ENCODE assay signal across 8 mouse cellular contexts in genomic region chr11:101302004-101302798, GRCm38 (mm10). TPM values are rescaled to one million over a fixed set of nuclear protein-coding genes. Genes with fewer than 3 reads are reported as not detected.
DNase-seq lines count a peak whose midpoint lies in the region; ATAC-seq and TF ChIP-seq lines count a peak whose summit lies in the region.

Gene Becn1 (minus strand): TSS chr11:101302286.

- peak within 1 kb of the TSS; percentile 99 for H3K4me2 ChIP-seq in hindbrain, embryonic 14.5 days (replicated peaks)

- peaks cover 25% of the 10 kb centered on the region for H3K36me3 ChIP-seq in hindbrain, embryonic 14.5 days (replicated peaks; ENCODE audit: control insufficient read depth, insufficient read depth)

- 6% methylated on average over 39 of the region's 39 CpGs for WGBS in hindbrain, embryonic 14.5 days

- peak within 1 kb of the TSS; percentile 52 for H3K27ac ChIP-seq in hindbrain, embryonic 14.5 days

- peak; percentile 70 for DNase-seq in Patski (ENCODE audit: low read depth, low spot score)
- peak; percentile 99 to 100 for DNase-seq in cerebellum, postnatal 14 days
- peak; percentile 90 to 97 for DNase-seq in frontal cortex, postnatal 25 days (ENCODE audit: low spot score in 2 of 2)
- DNase-seq in hindbrain, embryonic 14.5 days (ENCODE audit: low spot score): peak; percentile 99
- DNase-seq in layer of hippocampus, postnatal 36 days: peak; percentile 95 to 96
- peak; percentile 99 for DNase-seq in lung, postnatal 36 days
- DNase-seq in retina, postnatal 1 day: peak; percentile 97
- DNase-seq in urinary bladder, adult 18-20 months (ENCODE audit: low spot score in 2 of 2): peak; percentile 90 to 94

- peaks cover 18% of the 10 kb centered on the region for H3K27me3 ChIP-seq in Patski
- no peaks in the 10 kb centered on the region for H3K27me3 ChIP-seq in hindbrain, embryonic 14.5 days (ENCODE audit: control insufficient read depth, insufficient read depth, low read length)

- CTCF ChIA-PET in Patski (lab: Charles Lee): interaction anchor here (0.6 to 3.4 kb wide), 20 partner anchors 10 to 125 kb away, joined by 3 to 33 read pairs (median 5); partner anchors contain the start of genes Cntd1, Coa3, Ramp2 and Vps25

- TF ChIP-seq CTCF in Patski (IDR thresholded peaks at IDR 0.05): peak; percentile 99

- no peaks in the 10 kb centered on the region for H3K9me3 ChIP-seq in hindbrain, embryonic 14.5 days (ENCODE audit: control insufficient read depth, low read length)

- peaks cover 12% of the 10 kb centered on the region for H3K4me1 ChIP-seq in hindbrain, embryonic 14.5 days (replicated peaks; ENCODE audit: control insufficient read depth, insufficient read depth, low read length)

- ATAC-seq in Patski: peak; percentile 83
- peak; percentile 94 for ATAC-seq in hindbrain, embryonic 14.5 days (ENCODE audit: low FRiP score)

- H3K4me3 ChIP-seq in hindbrain, embryonic 14.5 days (replicated peaks; ENCODE audit: low read length): peak within 1 kb of the TSS; percentile 65

- peak within 1 kb of the TSS; percentile 90 for H3K9ac ChIP-seq in hindbrain, embryonic 14.5 days

- in situ Hi-C loops in Patski (cut with MboI; ENCODE audit: low pct_unique_long_range_greater_than_20kb): loop anchor here (5.0 kb wide), 2 partner anchors 50 to 85 kb away; partner anchors contain the start of gene Vps25

- POLR2A ChIA-PET in Patski (lab: Charles Lee): interaction anchor here (0.6 to 2.4 kb wide), 5 partner anchors 42 to 67 kb away, joined by 3 to 17 read pairs (median 3); partner anchors contain the start of genes Vps25 and Wnk4

RNA-seq across cellular contexts. Expression of gene Becn1, which starts in this region (rescaled TPM):
- polyA plus RNA-seq in Patski (2021): 203 TPM
- 172 and 176 TPM in 2 replicates for polyA plus RNA-seq in hindbrain, embryonic 14.5 days (2014; fragmentation: Nextera tagmentation; extraction: Ambion mirVana)
- total RNA-seq in layer of hippocampus, postnatal 36 days (2021): 100 to 1,000 TPM; 217 to 238 TPM

Comparison
In these comparisons a context has a peak if more than half of its experiments do, and no peak if none do; other contexts are left out.
1. Peak in every context shown above with its lines: DNase-seq, ATAC-seq, H3K4me3 ChIP-seq and H3K27ac ChIP-seq.